Mouse (Mus musculus) heart, embryonic 14.5 days (tissue): ENCODE results near the gene Fkbp4. TPM values are rescaled to one million over a fixed set of nuclear protein-coding genes. Genes with fewer than 3 reads are reported as not detected.

Experiments
- ATAC-seq: fragments of 200-750 bp; cut with Nextera tagmentation; 2 replicates; pipeline ENCODE4 v1.8.0; 2017; ENCODE audit warnings: low read depth, moderate TSS enrichment; ENCODE audit not compliant: insufficient number of reproducible peaks, insufficient read depth, low FRiP score
- H3K27ac ChIP-seq, 2 experiments: fragments of 200-500 bp in 1 of 2; fragments of 300-500 bp in 1 of 2; sonication (generic) in 1 of 2; replicated peaks in 1 of 2; 2 replicates each; pipeline ENCODE4 v1.5.1; 2012 to 2014; ENCODE audit warnings: low read depth in 2 of 2, low read length in 2 of 2, control low read depth in 1 of 2, mild to moderate bottlenecking in 1 of 2, mixed read lengths in 1 of 2; ENCODE audit not compliant: control insufficient read depth in 1 of 2, insufficient read depth in 1 of 2
- H3K27me3 ChIP-seq: fragments of 300-500 bp; sonication (generic); 2 replicates; pipeline ENCODE4 v1.6.1; 2014; ENCODE audit warnings: mild to moderate bottlenecking, low read length, control low read depth; ENCODE audit not compliant: control insufficient read depth, insufficient read depth
- H3K36me3 ChIP-seq: fragments of 300-500 bp; sonication (generic); 2 replicates; pipeline ENCODE4 v1.6.1; 2014; ENCODE audit warnings: mild to moderate bottlenecking, control low read depth, low read length, mixed read lengths; ENCODE audit not compliant: control insufficient read depth, insufficient read depth
- H3K4me1 ChIP-seq, 2 experiments: fragments of 200-500 bp in 1 of 2; fragments of 300-500 bp in 1 of 2; sonication (generic) in 1 of 2; 2 replicates each; pipeline ENCODE4 v1.6.1; 2012 to 2014; ENCODE audit warnings: low read length in 2 of 2, control low read depth in 1 of 2, mixed read lengths in 1 of 2; ENCODE audit not compliant: control insufficient read depth in 2 of 2, insufficient read depth in 2 of 2
- H3K4me2 ChIP-seq: fragments of 300-500 bp; sonication (generic); 2 replicates; pipeline ENCODE4 v1.6.1; 2014; ENCODE audit warnings: mild to moderate bottlenecking, low read length
- H3K4me3 ChIP-seq, 2 experiments: fragments of 200-500 bp in 1 of 2; fragments of 300-500 bp in 1 of 2; sonication (generic) in 1 of 2; 2 replicates each; pipeline ENCODE4 v1.5.1; 2012 to 2014; ENCODE audit warnings: low read length in 2 of 2, mild to moderate bottlenecking in 2 of 2, control low read depth in 1 of 2, low read depth in 1 of 2, moderate library complexity in 1 of 2; ENCODE audit not compliant: control insufficient read depth in 1 of 2, insufficient read depth in 1 of 2
- H3K9ac ChIP-seq: fragments of 300-500 bp; sonication (generic); 2 replicates; pipeline ENCODE4 v1.6.1; 2014; ENCODE audit warnings: mild to moderate bottlenecking, low read length
- H3K9me3 ChIP-seq: fragments of 300-500 bp; sonication (generic); 2 replicates; pipeline ENCODE4 v1.6.1; 2016; ENCODE audit warnings: low read length, control low read depth; ENCODE audit not compliant: control insufficient read depth
- WGBS: fragments of 180-500 bp; shearing (Covaris S2); extraction: QIAGEN DNeasy Blood & Tissue Kit; methylation state at CpG from one replicate; pipeline ENCODE4 v1.1.7; 2014; 5-methylcytosine and 5-hydroxymethylcytosine counted together
- polyA plus RNA-seq: library from polyadenylated mRNA; unstranded; fragments of >200 nt; fragmentation: Nextera tagmentation; extraction: Ambion mirVana; gene quantifications from 2 replicates; pipeline ENCODE4 v1.2.1, GENCODE M21; 2014

The Fkbp4 gene
- polyA plus RNA-seq, 1 experiment from 2014 or later = 220 TPM

- Histone ChIP-seq H3K27ac (no peak overlapping the region), H3K9me3 (no peaks in the 10 kb centered on the region), H3K9ac (no peak overlapping the region), H3K36me3 (peaks cover 74% of the 10 kb centered on the region), H3K27me3 (no peaks in the 10 kb centered on the region), H3K4me1 (no peaks in the 10 kb centered on the region), H3K4me2 (no peak overlapping the region), H3K4me3 (no peak overlapping the region)
- ATAC-seq = no peak
- 22% methylated on average over 3 of the region's 3 CpGs for WGBS
Measured at GRCm38 (mm10) chr6:128411115-128411514, 27.4 kb downstream of the Fkbp4 start.

DNA sequence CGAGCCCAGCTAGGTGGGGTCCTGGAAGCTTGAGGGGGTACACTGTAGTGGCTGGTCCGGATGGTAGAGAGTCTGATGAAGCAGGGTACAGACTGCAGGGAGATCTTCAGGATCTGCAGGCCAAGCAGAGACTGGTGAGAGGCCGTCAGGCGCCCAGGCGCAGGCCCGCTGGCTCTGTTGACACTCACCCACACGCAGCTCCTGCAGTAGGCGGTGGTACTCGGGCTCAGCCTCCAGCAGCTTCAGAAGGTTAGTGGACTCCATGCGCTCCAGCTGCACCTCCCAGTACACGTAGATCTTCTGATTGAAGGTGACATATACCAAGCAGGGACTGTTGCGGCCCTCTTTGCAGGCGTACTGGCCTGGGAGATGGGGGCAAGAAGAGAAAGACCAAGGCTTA lies 28.2 kb downstream of the Fkbp4 start:
- Histone ChIP-seq H3K9me3 (no peaks in the 10 kb centered on the region), H3K4me2 (no peak overlapping the region), H3K4me1 (no peaks in the 10 kb centered on the region), H3K27me3 (no peaks in the 10 kb centered on the region), H3K9ac (no peak overlapping the region), H3K4me3 (no peak overlapping the region), H3K36me3 (peaks cover 75% of the 10 kb centered on the region), H3K27ac (no peak overlapping the region)
- 93% methylated on average over 13 of the region's 13 CpGs for WGBS
- ATAC-seq = no peak

- Histone ChIP-seq H3K27ac (no peak overlapping the region), H3K27me3 (no peaks in the 10 kb centered on the region), H3K36me3 (peaks cover 68% of the 10 kb centered on the region), H3K4me3 (no peak overlapping the region), H3K4me1 (peaks cover 0 to 3% of the 10 kb centered on the region in 2 experiments; a peak in 1 of 4 replicates), H3K4me2 (no peak overlapping the region), H3K9me3 (no peaks in the 10 kb centered on the region), H3K9ac (no peak overlapping the region)
- WGBS = 87% methylated on average over 7 of the region's 7 CpGs
- no peak for ATAC-seq
Measured at GRCm38 (mm10) chr6:128408544-128409125, 29.8 kb downstream of the Fkbp4 start.

DNA sequence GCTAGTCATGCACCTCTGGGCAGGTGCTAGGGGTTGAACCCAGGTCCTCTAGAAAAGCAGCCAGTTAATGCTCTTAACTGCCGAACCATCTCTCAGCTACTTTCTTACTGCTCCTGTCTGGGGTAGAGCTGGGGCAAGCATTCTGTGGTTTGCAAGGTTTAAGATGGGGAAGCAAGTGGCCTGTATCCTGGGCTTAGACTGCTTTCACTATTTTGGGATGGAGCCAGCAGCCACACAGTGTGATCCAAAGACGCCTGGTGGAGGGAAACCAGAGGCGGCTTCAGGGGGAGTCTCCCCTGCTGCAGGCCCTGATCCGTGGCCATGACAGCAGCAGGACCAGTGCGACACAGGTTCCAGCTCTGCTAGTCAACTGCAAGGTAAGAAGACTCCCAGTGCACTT lies 33.8 kb downstream of the Fkbp4 start:
- Histone ChIP-seq H3K4me2 (no peak overlapping the region), H3K4me1 (peaks cover 2 to 9% of the 10 kb centered on the region in 2 experiments; a peak in 3 of 4 replicates), H3K4me3 (no peak overlapping the region), H3K27ac (no peak overlapping the region), H3K9me3 (no peaks in the 10 kb centered on the region), H3K9ac (peak overlapping the region; percentile 0; the same call in 1 of the 2 replicates), H3K27me3 (no peaks in the 10 kb centered on the region), H3K36me3 (peaks cover 32% of the 10 kb centered on the region)
- ATAC-seq = no peak
- WGBS = 35% methylated on average over 5 of the region's 5 CpGs

DNA sequence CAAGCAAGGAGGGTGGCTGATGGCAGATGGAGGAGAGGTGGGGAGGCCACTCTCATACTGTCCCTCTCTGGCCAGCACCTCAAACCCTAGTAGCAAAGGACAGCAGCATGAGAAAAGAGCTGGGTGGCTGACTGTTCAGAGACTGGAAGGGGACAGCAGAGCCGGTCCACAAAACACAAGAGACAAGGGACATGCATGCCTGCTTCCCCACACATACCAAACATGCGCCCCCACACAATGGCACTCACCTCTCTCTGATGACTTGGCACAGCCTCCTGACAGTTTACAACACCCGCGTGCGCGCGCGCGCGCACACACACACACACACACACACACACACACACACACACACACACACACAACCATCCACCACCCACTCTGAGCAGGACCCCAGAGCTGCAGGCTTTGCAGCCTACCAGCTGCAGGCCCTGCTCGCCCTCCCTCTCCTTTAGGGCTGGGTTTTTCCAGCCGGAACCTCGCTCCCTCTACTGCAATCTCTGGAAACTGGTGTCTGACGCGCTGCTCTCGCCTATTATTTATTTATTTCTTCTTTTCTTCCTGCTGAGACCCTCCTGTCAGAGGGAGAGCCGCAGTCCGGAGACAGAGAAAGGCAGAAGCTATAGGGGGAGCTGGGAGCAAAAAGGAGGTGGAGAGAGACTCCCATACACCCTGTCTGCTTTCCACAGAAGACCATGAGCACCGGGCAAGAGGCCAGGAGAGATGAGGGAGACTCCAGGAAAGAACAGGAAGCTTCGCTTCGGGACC lies 38.9 kb downstream of the Fkbp4 start:
- Histone ChIP-seq H3K4me3 (peak overlapping the region; percentile 10 to 23; a peak in 2 of 4 replicates), H3K9me3 (no peaks in the 10 kb centered on the region), H3K27me3 (no peaks in the 10 kb centered on the region), H3K36me3 (no peaks in the 10 kb centered on the region), H3K4me2 (peak overlapping the region; percentile 53), H3K9ac (peak overlapping the region; percentile 42), H3K27ac (no peak overlapping the region), H3K4me1 (peaks cover 5 to 13% of the 10 kb centered on the region in 2 experiments; a peak in 3 of 4 replicates)
- ATAC-seq = peak; percentile 51
- 28% methylated on average over 19 of the region's 21 CpGs for WGBS

GRCm38 (mm10) chr6:128398996-128399395 lies 39.5 kb downstream of the Fkbp4 start, which contains the start of gene Nrip2:
Nrip2 (plus strand) TSS chr6:128399296.
- Histone ChIP-seq H3K27ac (no peak within 1 kb of the TSS), H3K4me3 (peak within 1 kb of the TSS; percentile 10 to 23; a peak in 2 of 4 replicates), H3K36me3 (no peaks in the 10 kb centered on the region), H3K4me1 (peaks cover 5 to 13% of the 10 kb centered on the region in 2 experiments; a peak in 3 of 4 replicates), H3K27me3 (no peaks in the 10 kb centered on the region), H3K4me2 (peak within 1 kb of the TSS; percentile 53), H3K9ac (peak within 1 kb of the TSS; percentile 42), H3K9me3 (no peaks in the 10 kb centered on the region)
- WGBS = 45% methylated on average over 3 of the region's 3 CpGs
- ATAC-seq = no peak

DNA sequence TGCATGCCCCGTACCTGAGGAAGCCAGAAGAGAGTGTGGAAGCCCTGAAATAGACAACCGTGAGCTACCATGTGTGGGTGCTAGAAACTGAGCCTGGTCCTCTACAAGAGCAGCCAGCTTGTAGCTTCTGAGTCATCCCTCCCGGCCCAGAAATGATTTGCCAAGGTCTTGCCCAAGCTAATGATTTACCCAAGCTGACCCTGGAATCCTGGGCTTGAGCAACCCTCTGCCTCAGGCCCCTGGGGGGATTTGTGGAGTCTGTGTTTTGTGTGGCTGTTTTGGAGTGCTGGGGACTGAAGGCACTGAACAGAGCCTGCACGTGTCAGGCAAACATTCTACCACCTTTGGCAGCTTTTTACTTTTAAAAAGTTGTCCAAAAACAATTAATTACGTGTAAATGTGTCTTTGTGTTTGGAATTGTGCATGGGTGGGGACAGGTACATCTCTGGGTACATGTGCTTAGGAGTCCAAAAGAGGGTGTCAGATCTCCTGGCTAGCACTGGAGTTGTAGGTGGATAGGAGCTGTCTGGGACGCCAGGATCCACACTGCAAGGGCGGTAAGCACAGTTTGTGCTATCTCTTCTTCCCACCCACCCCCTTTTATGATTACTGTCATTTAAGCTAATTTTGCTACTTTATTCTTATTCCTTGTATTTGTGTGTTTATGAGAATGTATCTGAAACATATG lies 40.8 kb downstream of the Fkbp4 start:
- no peak overlapping the region for H3K4me2 ChIP-seq
- H3K27me3 ChIP-seq = no peaks in the 10 kb centered on the region
- no peaks in the 10 kb centered on the region for H3K36me3 ChIP-seq
- peaks cover 5 to 13% of the 10 kb centered on the region in 2 experiments; a peak in 3 of 4 replicates for H3K4me1 ChIP-seq
- no peak overlapping the region for H3K4me3 ChIP-seq
- ATAC-seq = no peak
- H3K9ac ChIP-seq = no peak overlapping the region
- H3K9me3 ChIP-seq = no peaks in the 10 kb centered on the region
- no peak overlapping the region for H3K27ac ChIP-seq
- WGBS = 77% methylated on average over 7 of the region's 7 CpGs
